Mouse (Mus musculus): ENCODE results near the gene Gm3415.
"Not testable (repeated sequence)": the region's sequence is repeated elsewhere in the genome, so short reads cannot be mapped to it uniquely, and the experiment has no call there.

Gene Gm3415

DNA sequence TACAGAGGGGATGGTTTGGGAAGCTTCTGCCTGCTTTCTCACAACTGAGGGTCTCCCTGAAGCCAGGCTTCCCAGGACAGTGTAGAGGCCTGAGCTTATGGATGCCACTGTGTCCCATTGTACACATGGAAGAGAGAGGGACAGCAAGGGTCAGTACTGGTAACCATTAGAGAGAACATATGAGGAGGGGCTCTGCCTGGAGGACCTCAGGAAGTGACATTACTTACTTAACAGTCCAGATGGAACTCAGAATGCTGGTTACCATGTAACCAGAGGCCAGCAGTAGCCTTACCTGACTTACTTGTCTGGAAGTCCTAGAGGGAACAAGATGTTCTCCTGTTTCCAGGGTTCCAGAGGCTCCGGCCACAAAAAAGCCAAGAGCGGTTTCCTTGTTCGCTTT, at the start of gene Gm3415:
TSS of gene Gm3415 (plus strand) at position 301 of the 400 bp plus-strand sequence.
- H3K27me3 ChIP-seq (ENCODE audit: control insufficient read depth, insufficient read depth, low read length, poor library complexity, severe bottlenecking); H3K36me3 ChIP-seq (ENCODE audit: control insufficient read depth, insufficient read depth, low read length, poor library complexity, severe bottlenecking); DNase-seq (ENCODE audit: low read depth, low spot score): not testable (repeated sequence)

DNA sequence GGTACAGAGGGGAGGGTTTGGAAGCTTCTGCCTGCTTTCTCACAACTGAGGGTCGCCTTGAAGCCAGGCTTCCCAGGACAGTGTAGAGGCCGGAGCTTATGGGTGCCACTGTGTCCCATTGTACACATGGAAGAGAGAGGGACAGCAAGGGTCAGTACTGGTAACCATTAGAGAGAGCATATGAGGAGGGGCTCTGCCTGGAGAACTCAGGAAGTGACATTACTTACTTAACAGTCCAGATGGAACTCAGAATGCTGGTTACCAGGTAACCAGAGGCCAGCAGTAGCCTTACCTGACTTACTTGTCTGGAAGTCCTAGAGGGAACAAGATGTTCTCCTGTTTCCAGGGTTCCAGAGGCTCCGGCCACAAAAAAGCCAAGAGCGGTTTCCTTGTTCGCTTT, 42.1 kb upstream of the Gm3415 start, which contains the start of gene Gm3402:
TSS of gene Gm3402 (plus strand) at position 301 of the 400 bp plus-strand sequence.
- not testable (repeated sequence) for DNase-seq (ENCODE audit: low read depth, low spot score)

DNA sequence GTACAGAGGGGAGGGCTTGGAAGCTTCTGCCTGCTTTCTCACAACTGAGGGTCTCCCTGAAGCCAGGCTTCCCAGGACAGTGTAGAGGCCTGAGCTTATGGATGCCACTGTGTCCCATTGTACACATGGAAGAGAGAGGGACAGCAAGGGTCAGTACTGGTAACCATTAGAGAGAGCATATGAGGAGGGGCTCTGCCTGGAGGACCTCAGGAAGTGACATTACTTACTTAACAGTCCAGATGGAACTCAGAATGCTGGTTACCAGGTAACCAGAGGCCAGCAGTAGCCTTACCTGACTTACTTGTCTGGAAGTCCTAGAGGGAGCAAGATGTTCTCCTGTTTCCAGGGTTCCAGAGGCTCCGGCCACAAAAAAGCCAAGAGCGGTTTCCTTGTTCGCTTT, 30.4 kb upstream of the Gm3415 start, which contains the start of gene Gm3404:
TSS of gene Gm3404 (plus strand) at position 301 of the 400 bp plus-strand sequence.
- not testable (repeated sequence) for H3K27me3 ChIP-seq (ENCODE audit: control insufficient read depth, insufficient read depth, low read length, poor library complexity, severe bottlenecking); DNase-seq (ENCODE audit: low read depth, low spot score); H3K36me3 ChIP-seq (ENCODE audit: control insufficient read depth, insufficient read depth, low read length, poor library complexity, severe bottlenecking)

More for the DNA sequence above, 42.1 kb upstream of the Gm3415 start, which contains the start of gene Gm3402:
- not testable (repeated sequence) for H3K36me3 ChIP-seq (ENCODE audit: control insufficient read depth, insufficient read depth, low read length, poor library complexity, severe bottlenecking); H3K27me3 ChIP-seq (ENCODE audit: control insufficient read depth, insufficient read depth, low read length, poor library complexity, severe bottlenecking)

DNA sequence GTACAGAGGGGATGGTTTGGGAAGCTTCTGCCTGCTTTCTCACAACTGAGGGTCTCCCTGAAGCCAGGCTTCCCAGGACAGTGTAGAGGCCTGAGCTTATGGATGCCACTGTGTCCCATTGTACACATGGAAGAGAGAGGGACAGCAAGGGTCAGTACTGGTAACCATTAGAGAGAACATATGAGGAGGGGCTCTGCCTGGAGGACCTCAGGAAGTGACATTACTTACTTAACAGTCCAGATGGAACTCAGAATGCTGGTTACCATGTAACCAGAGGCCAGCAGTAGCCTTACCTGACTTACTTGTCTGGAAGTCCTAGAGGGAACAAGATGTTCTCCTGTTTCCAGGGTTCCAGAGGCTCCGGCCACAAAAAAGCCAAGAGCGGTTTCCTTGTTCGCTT, 18.6 kb upstream of the Gm3415 start, which contains the start of gene Gm3409:
TSS of gene Gm3409 (plus strand) at position 301 of the 400 bp plus-strand sequence.
- not testable (repeated sequence) for H3K27me3 ChIP-seq (ENCODE audit: control insufficient read depth, insufficient read depth, low read length, poor library complexity, severe bottlenecking); DNase-seq (ENCODE audit: low read depth, low spot score); H3K36me3 ChIP-seq (ENCODE audit: control insufficient read depth, insufficient read depth, low read length, poor library complexity, severe bottlenecking)

DNA sequence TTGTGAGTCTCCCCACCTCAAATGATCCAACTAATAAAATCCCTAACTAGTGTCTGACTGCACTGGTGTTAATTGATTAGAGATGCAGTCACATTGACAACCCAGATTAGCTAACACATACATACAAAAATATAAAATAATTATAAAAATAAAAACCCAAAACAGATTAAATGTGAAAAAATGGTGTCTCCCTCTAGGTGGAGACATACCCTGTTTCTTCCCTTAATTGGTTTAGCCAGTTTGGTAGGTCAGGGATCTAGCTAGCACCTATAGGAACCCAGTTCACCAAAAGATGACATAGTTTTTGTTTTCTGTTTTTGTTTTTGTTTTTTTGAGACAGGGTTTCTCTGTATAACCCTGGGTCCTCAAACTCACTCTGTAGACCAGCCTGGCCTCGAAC, 8.3 kb downstream of the Gm3415 start:
- no peaks in the 10 kb centered on the region for H3K27me3 ChIP-seq (ENCODE audit: control insufficient read depth, insufficient read depth, low read length, poor library complexity, severe bottlenecking)
- no peak for DNase-seq (ENCODE audit: low read depth, low spot score)
- H3K36me3 ChIP-seq (ENCODE audit: control insufficient read depth, insufficient read depth, low read length, poor library complexity, severe bottlenecking) = no peaks in the 10 kb centered on the region

DNA sequence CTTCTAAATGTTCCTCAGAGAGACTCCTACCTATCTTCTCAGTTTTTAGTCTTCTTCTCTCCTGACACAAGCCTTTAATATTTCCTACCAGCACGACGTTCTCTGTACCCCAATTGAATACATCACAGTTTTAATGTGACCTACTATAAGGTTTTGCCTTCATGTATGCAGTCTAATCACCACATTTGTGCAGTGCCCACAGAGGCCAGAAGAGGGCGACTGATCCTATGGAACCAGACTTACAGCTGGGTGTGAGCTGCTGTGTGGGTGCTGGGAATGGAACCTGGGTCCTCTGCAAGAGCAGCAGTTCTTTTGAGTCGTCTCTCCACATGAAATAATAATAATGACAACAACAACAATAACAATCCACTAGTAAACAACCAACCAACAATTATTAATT, 11.1 kb downstream of the Gm3415 start:
- Histone ChIP-seq H3K27me3 (ENCODE audit: control insufficient read depth, insufficient read depth, low read length, poor library complexity, severe bottlenecking) (no peaks in the 10 kb centered on the region), H3K36me3 (ENCODE audit: control insufficient read depth, insufficient read depth, low read length, poor library complexity, severe bottlenecking) (no peaks in the 10 kb centered on the region)
- DNase-seq (ENCODE audit: low read depth, low spot score) = peak; percentile 51

DNA sequence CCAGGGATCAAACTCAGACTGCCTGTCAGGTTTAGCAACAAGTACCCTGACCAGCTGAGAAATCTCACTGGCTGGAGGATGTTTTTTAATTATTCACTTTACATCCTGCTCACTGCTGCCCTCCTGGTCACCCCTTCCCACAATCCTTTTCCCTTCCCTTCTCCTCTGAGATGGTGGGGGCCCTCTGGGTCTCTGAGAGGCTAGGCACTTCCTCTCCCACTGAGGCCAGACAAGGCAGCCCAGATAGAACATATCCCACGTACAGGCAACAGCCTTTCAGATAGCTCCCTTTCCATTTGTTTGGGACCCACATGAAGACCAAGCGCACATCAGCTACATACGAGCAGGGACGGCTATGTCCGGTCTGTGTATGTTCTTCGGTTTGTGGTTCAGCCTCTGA, 14.2 kb downstream of the Gm3415 start:
- DNase-seq (ENCODE audit: low read depth, low spot score); H3K36me3 ChIP-seq (ENCODE audit: control insufficient read depth, insufficient read depth, low read length, poor library complexity, severe bottlenecking); H3K27me3 ChIP-seq (ENCODE audit: control insufficient read depth, insufficient read depth, low read length, poor library complexity, severe bottlenecking): not testable (repeated sequence)

DNA sequence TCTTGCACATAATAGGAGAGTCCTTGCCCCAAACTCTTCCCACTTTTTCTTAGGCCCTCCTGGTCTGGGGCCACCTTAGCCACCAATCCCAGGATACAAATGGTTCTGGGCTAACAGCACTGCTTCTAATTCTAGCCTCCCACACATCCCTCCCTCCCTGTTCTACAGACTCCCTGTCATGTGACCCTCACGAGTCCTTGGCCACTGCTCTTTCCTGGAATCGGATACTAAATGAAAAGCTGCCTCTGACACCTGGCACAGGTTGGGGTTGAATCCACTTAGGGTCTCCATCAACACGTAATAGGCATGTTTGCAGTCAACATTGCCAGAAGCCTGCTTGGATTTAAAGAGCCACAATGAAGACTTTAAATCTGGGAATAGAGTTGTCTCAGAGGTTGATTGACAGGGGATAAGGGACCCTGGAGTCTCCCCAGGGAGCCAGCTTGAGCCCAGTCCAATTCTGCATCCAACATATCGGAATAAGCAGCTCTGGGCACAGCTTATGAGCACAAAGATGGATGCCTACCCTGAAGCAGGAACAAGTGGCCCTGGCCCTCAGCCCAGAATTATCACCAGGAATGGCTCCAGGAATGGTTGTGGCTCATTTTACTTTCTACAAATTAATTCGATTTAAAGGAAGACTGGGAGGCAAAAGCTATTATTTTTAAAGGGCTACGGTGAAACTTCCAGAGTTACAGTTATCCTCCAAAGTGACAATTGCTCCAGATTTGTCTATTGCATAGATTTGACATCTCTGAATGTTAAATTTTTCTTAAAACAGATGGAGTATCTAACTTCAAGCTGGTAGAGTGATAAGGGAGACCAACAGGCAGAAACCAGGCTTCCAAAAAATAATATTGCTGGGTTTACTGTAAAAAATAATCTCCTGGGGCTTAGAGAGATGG, 16.1 kb downstream of the Gm3415 start:
- H3K27me3 ChIP-seq (ENCODE audit: control insufficient read depth, insufficient read depth, low read length, poor library complexity, severe bottlenecking); DNase-seq (ENCODE audit: low read depth, low spot score); H3K36me3 ChIP-seq (ENCODE audit: control insufficient read depth, insufficient read depth, low read length, poor library complexity, severe bottlenecking): not testable (repeated sequence)

DNA sequence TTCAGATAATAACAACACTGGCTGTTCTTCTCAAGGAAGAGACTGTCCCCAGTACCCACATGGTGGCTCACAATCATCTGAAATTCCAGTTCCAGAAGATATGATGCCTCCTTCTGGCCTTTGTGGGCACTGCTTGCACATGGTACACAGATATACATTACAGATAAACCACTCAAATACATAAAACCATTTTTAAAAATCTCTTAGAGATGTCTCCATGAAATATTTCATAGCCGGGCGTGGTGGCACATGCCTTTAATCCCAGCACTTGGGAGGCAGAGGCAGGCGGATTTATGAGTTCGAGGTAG, 16.8 kb downstream of the Gm3415 start:
- H3K36me3 ChIP-seq (ENCODE audit: control insufficient read depth, insufficient read depth, low read length, poor library complexity, severe bottlenecking) = not testable (repeated sequence)

DNA sequence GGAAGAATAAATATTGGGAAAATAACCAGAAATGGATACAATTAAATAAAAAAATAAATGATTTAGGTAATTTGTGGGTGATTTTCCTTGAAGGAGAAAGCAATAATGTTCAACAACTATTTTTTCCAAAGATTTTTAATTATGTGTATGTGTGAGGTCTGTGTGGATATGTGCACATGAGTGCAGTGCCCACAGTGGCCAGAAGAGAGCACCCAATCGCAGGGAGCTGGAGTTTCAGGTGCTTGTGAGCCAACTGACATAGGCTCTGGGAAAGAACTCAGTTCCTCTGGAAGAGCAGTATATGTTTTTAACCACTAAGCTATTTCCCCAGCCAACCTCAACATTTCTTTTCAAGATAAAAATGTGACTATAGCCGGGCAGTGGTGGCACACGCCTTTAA, 20.7 kb downstream of the Gm3415 start:
- no peak for DNase-seq (ENCODE audit: low read depth, low spot score)
- Histone ChIP-seq H3K27me3 (ENCODE audit: control insufficient read depth, insufficient read depth, low read length, poor library complexity, severe bottlenecking) (no peaks in the 10 kb centered on the region), H3K36me3 (ENCODE audit: control insufficient read depth, insufficient read depth, low read length, poor library complexity, severe bottlenecking) (no peaks in the 10 kb centered on the region)

More for the DNA sequence above, 16.8 kb downstream of the Gm3415 start:
- H3K27me3 ChIP-seq (ENCODE audit: control insufficient read depth, insufficient read depth, low read length, poor library complexity, severe bottlenecking); DNase-seq (ENCODE audit: low read depth, low spot score): not testable (repeated sequence)

DNA sequence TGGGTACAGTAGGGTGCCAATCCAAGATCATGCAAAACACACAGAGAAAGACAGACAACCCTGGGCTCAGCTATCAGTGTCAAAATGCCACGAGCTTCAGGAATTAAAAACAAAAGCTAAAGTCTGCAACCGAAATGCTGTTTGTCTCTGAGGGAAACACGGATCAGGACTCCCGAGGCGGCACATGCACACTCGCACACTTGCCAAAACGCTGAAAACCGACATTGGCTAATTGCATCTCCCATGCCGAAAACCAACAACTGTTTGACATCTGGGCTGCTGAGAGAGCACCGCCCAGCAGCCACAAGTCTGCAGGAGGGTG, 28.2 kb downstream of the Gm3415 start:
- no peaks in the 10 kb centered on the region for H3K36me3 ChIP-seq (ENCODE audit: control insufficient read depth, insufficient read depth, low read length, poor library complexity, severe bottlenecking)
- DNase-seq (ENCODE audit: low read depth, low spot score) = no peak
- H3K27me3 ChIP-seq (ENCODE audit: control insufficient read depth, insufficient read depth, low read length, poor library complexity, severe bottlenecking) = no peaks in the 10 kb centered on the region

DNA sequence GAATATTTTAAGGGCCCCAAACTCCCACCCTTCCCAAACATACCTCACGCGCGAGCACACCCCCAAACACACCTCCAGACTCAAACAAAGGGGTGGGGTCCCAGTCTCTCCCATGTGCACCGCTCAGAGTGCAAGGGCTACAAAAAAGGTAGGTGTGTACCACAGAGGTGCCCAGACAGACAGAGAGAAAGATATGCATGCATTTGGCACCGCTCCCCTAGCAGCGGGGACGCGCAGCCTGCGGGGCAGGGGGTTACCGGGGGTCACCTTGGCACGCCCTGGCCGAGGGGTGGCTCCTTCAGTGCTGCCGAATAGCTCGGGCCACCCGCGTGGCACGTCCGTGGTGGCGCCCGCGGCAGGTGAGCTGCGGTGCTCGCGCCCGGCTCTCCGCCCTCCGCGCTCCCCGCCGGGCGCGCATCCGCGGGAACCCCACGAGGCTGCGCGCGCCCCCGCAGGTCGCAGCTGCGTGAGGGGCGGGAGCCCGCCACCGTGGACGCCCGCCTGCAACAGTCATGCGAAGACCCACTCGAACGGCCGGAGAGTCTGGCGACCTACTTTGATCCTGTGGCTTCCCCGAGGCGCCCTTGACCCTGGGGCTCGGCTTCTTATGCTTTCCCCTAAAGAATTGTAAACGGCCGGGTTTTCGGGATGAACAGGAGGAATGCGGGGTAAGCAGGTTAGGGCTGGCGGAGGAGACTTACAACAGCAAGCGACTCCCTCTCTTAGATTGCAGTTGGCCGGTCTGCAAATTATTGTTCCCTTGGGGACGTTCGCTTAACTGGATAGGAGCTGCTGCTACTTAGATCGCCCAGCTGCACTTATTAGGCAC, 28.8 kb downstream of the Gm3415 start, which contains the start of gene Gpr12:
TSS of gene Gpr12 (minus strand) at position 762 of the 829 bp plus-strand sequence.
- peak; percentile 29 for DNase-seq (ENCODE audit: low read depth, low spot score)
- H3K36me3 ChIP-seq (ENCODE audit: control insufficient read depth, insufficient read depth, low read length, poor library complexity, severe bottlenecking) = no peaks in the 10 kb centered on the region
- no peaks in the 10 kb centered on the region for H3K27me3 ChIP-seq (ENCODE audit: control insufficient read depth, insufficient read depth, low read length, poor library complexity, severe bottlenecking)

DNA sequence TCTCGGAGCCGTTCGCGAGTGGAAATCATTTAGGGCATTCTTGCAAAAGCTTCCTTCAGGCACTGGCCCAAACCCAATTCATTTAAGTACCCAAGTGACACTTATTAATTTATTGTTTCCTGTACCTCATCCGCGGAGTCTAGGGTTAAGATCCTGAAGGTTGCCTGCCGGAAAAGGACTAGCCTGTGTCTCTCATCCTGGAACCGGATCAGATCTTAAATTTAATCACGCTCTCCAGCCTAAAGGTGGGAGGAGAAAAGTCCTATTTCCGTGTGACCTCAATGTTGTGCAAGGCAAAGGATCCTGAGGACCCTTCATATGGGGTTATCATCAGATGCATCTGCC, 29.3 kb downstream of the Gm3415 start:
- no peaks in the 10 kb centered on the region for H3K27me3 ChIP-seq (ENCODE audit: control insufficient read depth, insufficient read depth, low read length, poor library complexity, severe bottlenecking)
- no peak for DNase-seq (ENCODE audit: low read depth, low spot score)
- H3K36me3 ChIP-seq (ENCODE audit: control insufficient read depth, insufficient read depth, low read length, poor library complexity, severe bottlenecking) = no peaks in the 10 kb centered on the region

DNA sequence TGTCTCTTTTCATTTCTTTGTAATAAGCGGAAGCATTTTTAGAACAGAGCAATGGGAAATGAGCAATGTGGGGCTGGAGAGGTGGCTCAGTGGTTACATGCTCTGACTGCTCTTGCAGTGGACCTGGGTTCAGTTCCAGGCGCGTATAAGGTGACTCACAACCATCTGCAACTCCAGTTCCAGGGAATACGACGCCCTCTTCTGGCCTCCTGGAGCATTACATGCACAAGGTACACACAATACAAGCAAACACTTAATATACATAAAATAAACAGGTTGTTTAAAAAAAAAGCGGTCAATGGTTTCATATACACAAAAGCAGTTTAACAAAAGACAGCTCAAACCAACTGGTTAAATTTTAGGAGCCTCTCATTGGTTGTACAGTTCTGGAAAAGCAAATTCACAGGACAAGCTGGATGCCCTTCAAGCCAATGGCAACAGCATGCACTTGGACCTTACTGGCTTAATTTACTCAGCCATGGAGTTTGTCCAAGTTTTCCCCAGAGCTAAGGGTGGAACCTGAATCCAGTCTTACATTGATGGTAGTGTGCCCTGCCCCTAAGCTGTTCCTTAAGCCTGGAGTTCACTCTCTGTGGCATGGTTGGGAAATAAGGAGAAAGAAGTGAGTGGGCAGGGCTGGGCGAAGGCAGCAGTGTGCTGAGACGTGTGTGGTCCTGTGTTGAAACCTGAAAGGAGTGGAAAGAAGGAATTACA, 30.6 kb downstream of the Gm3415 start:
- H3K27me3 ChIP-seq (ENCODE audit: control insufficient read depth, insufficient read depth, low read length, poor library complexity, severe bottlenecking) = no peaks in the 10 kb centered on the region
- no peak for DNase-seq (ENCODE audit: low read depth, low spot score)
- H3K36me3 ChIP-seq (ENCODE audit: control insufficient read depth, insufficient read depth, low read length, poor library complexity, severe bottlenecking) = no peaks in the 10 kb centered on the region

Measured in splenic B cell, adult 2 months (primary cell).